Mouse (Mus musculus): ENCODE data around the gene Cd300lg. TPM values are rescaled to one million over a fixed set of nuclear protein-coding genes. Genes with fewer than 3 reads are reported as not detected.

The Cd300lg gene
- polyA plus RNA-seq (2015; fragmentation: Nextera tagmentation; extraction: Ambion mirVana), result 0.64 and 0.88 TPM in 2 replicates

GRCm38 (mm10) chr11:102041350-102041949 is at the start of gene Cd300lg:
TSS of gene Cd300lg (plus strand) at chr11:102041509.
- H3K4me2 ChIP-seq, result no peak within 1 kb of the TSS
- no peaks in the 10 kb centered on the region; the same call in 1 of the 2 replicates for H3K27me3 ChIP-seq (replicated peaks)
- no peaks in the 10 kb centered on the region for H3K4me1 ChIP-seq
- no peak within 1 kb of the TSS for H3K4me3 ChIP-seq (replicated peaks)
- no peak within 1 kb of the TSS for H3K27ac ChIP-seq (replicated peaks)
- no peak within 1 kb of the TSS for H3K9ac ChIP-seq (replicated peaks)
- no peaks in the 10 kb centered on the region for H3K9me3 ChIP-seq (replicated peaks)
- WGBS, result 72% methylated on average over 5 of the region's 5 CpGs
- ATAC-seq (ENCODE audit: low FRiP score), result no peak
- no peaks in the 10 kb centered on the region for H3K36me3 ChIP-seq

- H3K9ac ChIP-seq (replicated peaks), result no peak overlapping the region
- H3K36me3 ChIP-seq, result no peaks in the 10 kb centered on the region
- H3K9me3 ChIP-seq (replicated peaks), result no peaks in the 10 kb centered on the region
- H3K4me3 ChIP-seq (replicated peaks), result no peak overlapping the region
- H3K27ac ChIP-seq (replicated peaks), result no peak overlapping the region
- no peaks in the 10 kb centered on the region for H3K4me1 ChIP-seq
- WGBS, result 81% methylated on average over 3 of the region's 3 CpGs
- no peaks in the 10 kb centered on the region for H3K27me3 ChIP-seq (replicated peaks)
- no peak for ATAC-seq (ENCODE audit: low FRiP score)
- H3K4me2 ChIP-seq, result no peak overlapping the region
These were observed 49.5 kb upstream of the Cd300lg start for GRCm38 (mm10) chr11:101991813-101992212.

- H3K27ac ChIP-seq (replicated peaks), result no peak overlapping the region
These were observed 48.9 kb upstream of the Cd300lg start for GRCm38 (mm10) chr11:101992411-101992810.

GRCm38 (mm10) chr11:101994100-101994499 is 47.2 kb upstream of the Cd300lg start:
- no peaks in the 10 kb centered on the region for H3K27me3 ChIP-seq (replicated peaks)
- no peak overlapping the region for H3K9ac ChIP-seq (replicated peaks)
- H3K9me3 ChIP-seq (replicated peaks), result no peaks in the 10 kb centered on the region
- H3K36me3 ChIP-seq, result no peaks in the 10 kb centered on the region
- no peak overlapping the region for H3K27ac ChIP-seq (replicated peaks)
- H3K4me3 ChIP-seq (replicated peaks), result no peak overlapping the region
- H3K4me2 ChIP-seq, result no peak overlapping the region
- ATAC-seq (ENCODE audit: low FRiP score), result no peak
- WGBS, result 81% methylated on average over 8 of the region's 8 CpGs
- H3K4me1 ChIP-seq, result no peaks in the 10 kb centered on the region

More at GRCm38 (mm10) chr11:101992411-101992810, 48.9 kb upstream of the Cd300lg start:
- no peak overlapping the region for H3K4me2 ChIP-seq
- H3K9me3 ChIP-seq (replicated peaks), result no peaks in the 10 kb centered on the region
- ATAC-seq (ENCODE audit: low FRiP score), result no peak
- H3K27me3 ChIP-seq (replicated peaks), result no peaks in the 10 kb centered on the region
- 94% methylated on average over 7 of the region's 7 CpGs for WGBS
- H3K4me3 ChIP-seq (replicated peaks), result no peak overlapping the region
- H3K36me3 ChIP-seq, result no peaks in the 10 kb centered on the region
- H3K4me1 ChIP-seq, result no peaks in the 10 kb centered on the region
- no peak overlapping the region for H3K9ac ChIP-seq (replicated peaks)

- WGBS, result 82% methylated on average over 7 of the region's 7 CpGs
- H3K27ac ChIP-seq (replicated peaks), result no peak overlapping the region
- H3K4me1 ChIP-seq, result no peaks in the 10 kb centered on the region
- H3K27me3 ChIP-seq (replicated peaks), result no peaks in the 10 kb centered on the region
- H3K4me2 ChIP-seq, result no peak overlapping the region
- no peaks in the 10 kb centered on the region for H3K9me3 ChIP-seq (replicated peaks)
- no peak overlapping the region for H3K4me3 ChIP-seq (replicated peaks)
- no peak for ATAC-seq (ENCODE audit: low FRiP score)
- H3K9ac ChIP-seq (replicated peaks), result no peak overlapping the region
- H3K36me3 ChIP-seq, result peaks cover 6% of the 10 kb centered on the region; the same call in 1 of the 2 replicates
These were observed 45.4 kb upstream of the Cd300lg start for GRCm38 (mm10) chr11:101995938-101996337.

- Histone ChIP-seq H3K4me2 (no peak overlapping the region), H3K36me3 (peaks cover 22% of the 10 kb centered on the region), H3K4me3 (replicated peaks) (no peak overlapping the region), H3K27me3 (replicated peaks) (no peaks in the 10 kb centered on the region), H3K27ac (replicated peaks) (no peak overlapping the region), H3K9me3 (replicated peaks) (no peaks in the 10 kb centered on the region), H3K9ac (replicated peaks) (no peak overlapping the region), H3K4me1 (no peaks in the 10 kb centered on the region)
- WGBS, result 58% methylated on average over 5 of the region's 5 CpGs
- ATAC-seq (ENCODE audit: low FRiP score), result no peak
These were observed 43.1 kb upstream of the Cd300lg start for GRCm38 (mm10) chr11:101998258-101998657.

GRCm38 (mm10) chr11:101999466-101999865 is 41.8 kb upstream of the Cd300lg start:
- no peaks in the 10 kb centered on the region for H3K27me3 ChIP-seq (replicated peaks)
- ATAC-seq (ENCODE audit: low FRiP score), result no peak
- H3K36me3 ChIP-seq, result peaks cover 28% of the 10 kb centered on the region
- H3K4me2 ChIP-seq, result no peak overlapping the region
- no peak overlapping the region for H3K9ac ChIP-seq (replicated peaks)
- no peaks in the 10 kb centered on the region for H3K9me3 ChIP-seq (replicated peaks)
- no peaks in the 10 kb centered on the region for H3K4me1 ChIP-seq
- WGBS, result 39% methylated on average over 4 of the region's 4 CpGs
- H3K4me3 ChIP-seq (replicated peaks), result no peak overlapping the region
- no peak overlapping the region for H3K27ac ChIP-seq (replicated peaks)

GRCm38 (mm10) chr11:102004251-102004650 is 37.1 kb upstream of the Cd300lg start:
- ATAC-seq (ENCODE audit: low FRiP score), result no peak
- 93% methylated on average over 8 of the region's 8 CpGs for WGBS
- H3K27me3 ChIP-seq (replicated peaks), result no peaks in the 10 kb centered on the region
- H3K36me3 ChIP-seq, result peaks cover 65% of the 10 kb centered on the region
- H3K9me3 ChIP-seq (replicated peaks), result no peaks in the 10 kb centered on the region
- no peak overlapping the region for H3K9ac ChIP-seq (replicated peaks)
- no peaks in the 10 kb centered on the region for H3K4me1 ChIP-seq
- no peak overlapping the region for H3K4me3 ChIP-seq (replicated peaks)
- no peak overlapping the region for H3K4me2 ChIP-seq
- no peak overlapping the region for H3K27ac ChIP-seq (replicated peaks)

GRCm38 (mm10) chr11:102006271-102006670 is 35.0 kb upstream of the Cd300lg start:
- H3K4me2 ChIP-seq, result no peak overlapping the region
- H3K4me1 ChIP-seq, result peaks cover 12% of the 10 kb centered on the region
- H3K9me3 ChIP-seq (replicated peaks), result no peaks in the 10 kb centered on the region
- ATAC-seq (ENCODE audit: low FRiP score), result no peak
- no peak overlapping the region for H3K4me3 ChIP-seq (replicated peaks)
- H3K9ac ChIP-seq (replicated peaks), result no peak overlapping the region
- no peaks in the 10 kb centered on the region for H3K27me3 ChIP-seq (replicated peaks)
- 56% methylated on average over 9 of the region's 9 CpGs for WGBS
- no peak overlapping the region for H3K27ac ChIP-seq (replicated peaks)
- H3K36me3 ChIP-seq, result peaks cover 60% of the 10 kb centered on the region

GRCm38 (mm10) chr11:102006688-102007087 is 34.6 kb upstream of the Cd300lg start:
- Histone ChIP-seq H3K27ac (replicated peaks) (no peak overlapping the region), H3K4me2 (no peak overlapping the region), H3K9me3 (replicated peaks) (no peaks in the 10 kb centered on the region), H3K36me3 (peaks cover 57% of the 10 kb centered on the region), H3K27me3 (replicated peaks) (no peaks in the 10 kb centered on the region), H3K9ac (replicated peaks) (no peak overlapping the region), H3K4me1 (peaks cover 12% of the 10 kb centered on the region), H3K4me3 (replicated peaks) (no peak overlapping the region)
- 68% methylated on average over 5 of the region's 5 CpGs for WGBS
- ATAC-seq (ENCODE audit: low FRiP score), result no peak

GRCm38 (mm10) chr11:102008372-102008771 is 32.9 kb upstream of the Cd300lg start:
- H3K9ac ChIP-seq (replicated peaks), result no peak overlapping the region
- H3K36me3 ChIP-seq, result peaks cover 59% of the 10 kb centered on the region
- no peaks in the 10 kb centered on the region for H3K27me3 ChIP-seq (replicated peaks)
- ATAC-seq (ENCODE audit: low FRiP score), result no peak
- peaks cover 14% of the 10 kb centered on the region for H3K4me1 ChIP-seq
- 98% methylated on average over 8 of the region's 8 CpGs for WGBS
- H3K9me3 ChIP-seq (replicated peaks), result no peaks in the 10 kb centered on the region
- no peak overlapping the region for H3K4me3 ChIP-seq (replicated peaks)
- no peak overlapping the region for H3K4me2 ChIP-seq
- H3K27ac ChIP-seq (replicated peaks), result no peak overlapping the region

- 85% methylated on average over 15 of the region's 15 CpGs for WGBS
- ATAC-seq (ENCODE audit: low FRiP score), result no peak
These were observed 32.2 kb upstream of the Cd300lg start for GRCm38 (mm10) chr11:102008954-102009637.

More at GRCm38 (mm10) chr11:102008954-102009637, 32.2 kb upstream of the Cd300lg start:
- peaks cover 14% of the 10 kb centered on the region for H3K4me1 ChIP-seq
- H3K9ac ChIP-seq (replicated peaks), result no peak overlapping the region
- H3K36me3 ChIP-seq, result peaks cover 59% of the 10 kb centered on the region
- H3K4me3 ChIP-seq (replicated peaks), result no peak overlapping the region
- H3K4me2 ChIP-seq, result no peak overlapping the region
- no peak overlapping the region for H3K27ac ChIP-seq (replicated peaks)
- H3K9me3 ChIP-seq (replicated peaks), result no peaks in the 10 kb centered on the region
- H3K27me3 ChIP-seq (replicated peaks), result no peaks in the 10 kb centered on the region
